Mouse (Mus musculus) gastrocnemius, adult 8-10 months (tissue): ENCODE measurements around the gene Lama1. TPM values are rescaled to one million over a fixed set of nuclear protein-coding genes. Genes with fewer than 3 reads are reported as not detected.
"Not testable (repeated sequence)": the region's sequence is repeated elsewhere in the genome, so short reads cannot be mapped to it uniquely, and the experiment has no call there.

Experiments used
- DNase-seq, 2 experiments: peaks; one replicate each; pipeline ENCODE4 v3.0.0; 2022; ENCODE audit warnings: low spot score in 2 of 2
- total RNA-seq, 4 experiments: library from RNA; stranded (reverse); gene quantifications; 2 replicates each; pipeline ENCODE4 v1.2.4; 2022

Lama1 gene
- total RNA-seq, 4 experiments from 2014 or later, result 0.05 to 0.38 (median 0.06) TPM

DNA sequence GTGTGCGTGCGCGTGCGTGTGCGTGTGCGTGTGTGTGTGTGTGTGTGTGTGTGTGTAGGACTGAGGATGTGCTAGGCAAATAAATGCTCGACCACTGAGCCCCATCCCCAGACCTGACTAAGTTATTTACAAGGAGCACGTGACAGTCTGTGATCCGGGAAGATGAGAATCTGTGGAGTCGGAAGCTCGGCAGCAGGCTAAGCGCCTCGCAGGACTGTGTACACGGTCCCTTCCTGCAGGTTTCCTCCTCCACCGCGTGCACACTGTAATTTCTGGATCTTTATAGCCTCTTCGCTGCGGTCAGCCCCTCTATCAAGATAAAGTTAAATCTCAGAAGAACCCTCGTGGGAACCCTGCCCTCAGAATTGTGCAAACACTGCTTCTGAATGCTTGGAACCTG, 18.4 kb downstream of the Lama1 start:
- DNase-seq, result no peak

DNA sequence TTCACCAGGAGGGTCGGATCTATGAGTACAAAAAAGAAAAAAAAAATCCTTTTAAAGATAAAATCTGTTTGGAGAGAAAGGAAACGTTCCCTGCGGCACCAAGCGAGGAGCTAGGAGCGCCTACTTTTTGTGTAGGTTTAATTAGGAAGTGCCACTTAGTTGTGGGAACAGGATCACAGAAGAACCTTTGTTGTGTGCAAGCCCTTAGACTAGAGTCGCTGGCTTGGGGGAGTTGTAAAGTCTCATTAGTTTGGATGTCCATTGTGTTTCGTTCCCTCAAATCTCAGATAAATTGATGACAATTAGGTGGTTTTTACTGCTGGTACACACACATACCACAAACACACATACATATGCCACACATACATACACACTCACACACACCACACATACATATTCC, 25.0 kb downstream of the Lama1 start:
- DNase-seq, result no peak

DNA sequence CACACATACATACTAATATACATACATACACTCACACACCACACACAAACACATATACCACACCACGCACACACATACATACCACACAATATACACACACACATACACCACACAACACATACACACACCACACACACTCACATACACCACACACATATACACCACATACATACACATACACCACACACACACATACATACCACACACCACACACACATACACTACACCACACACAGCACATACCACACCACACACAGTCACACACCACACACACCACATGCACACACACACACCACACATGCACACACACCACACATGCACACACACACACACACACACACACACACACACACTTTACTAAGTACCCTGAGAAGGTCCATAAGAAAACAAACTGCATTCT, 25.5 kb downstream of the Lama1 start:
- DNase-seq, result no peak

DNA sequence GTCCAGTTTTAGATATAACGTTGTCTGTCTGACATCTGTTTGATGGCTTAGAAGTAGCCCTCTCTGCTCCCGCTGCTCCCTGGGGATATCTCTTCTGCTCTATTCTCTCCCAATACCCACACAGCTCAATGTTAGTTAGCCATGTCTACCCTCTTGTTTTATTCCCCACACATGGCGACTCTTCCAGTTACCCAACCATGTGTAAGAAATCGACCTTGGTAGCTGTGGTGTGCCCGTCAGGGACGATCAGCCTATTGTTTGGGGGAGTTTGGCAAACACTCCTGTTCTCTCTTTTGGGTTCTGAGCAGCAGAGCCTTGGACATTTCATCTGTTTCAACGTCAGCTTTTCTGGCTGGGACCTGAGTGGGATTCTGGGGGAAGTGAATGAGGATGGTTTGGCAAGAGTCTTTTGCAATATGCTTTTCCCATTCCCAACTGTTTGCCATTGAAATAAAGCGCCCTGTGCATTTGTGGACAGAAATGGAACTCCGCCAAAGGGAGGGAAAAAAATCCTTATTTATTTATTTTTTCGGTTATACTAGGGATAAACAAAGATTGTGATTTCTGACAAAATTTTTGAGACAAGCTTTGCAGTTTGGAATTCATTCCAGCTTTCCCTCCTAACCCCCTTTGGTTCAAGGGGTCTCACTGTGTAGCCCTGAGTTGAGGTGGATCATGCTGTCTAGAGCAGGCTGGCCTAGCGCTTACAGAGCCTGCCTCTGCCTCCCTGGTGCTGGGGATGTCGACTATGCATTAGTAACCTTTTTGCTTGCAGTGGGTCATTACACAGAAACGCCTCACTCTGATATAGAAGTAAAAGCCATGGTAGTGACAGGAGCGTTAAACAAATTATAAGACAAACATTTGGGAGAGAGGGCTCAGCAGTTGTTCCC, 26.4 kb downstream of the Lama1 start:
- no peak for DNase-seq

DNA sequence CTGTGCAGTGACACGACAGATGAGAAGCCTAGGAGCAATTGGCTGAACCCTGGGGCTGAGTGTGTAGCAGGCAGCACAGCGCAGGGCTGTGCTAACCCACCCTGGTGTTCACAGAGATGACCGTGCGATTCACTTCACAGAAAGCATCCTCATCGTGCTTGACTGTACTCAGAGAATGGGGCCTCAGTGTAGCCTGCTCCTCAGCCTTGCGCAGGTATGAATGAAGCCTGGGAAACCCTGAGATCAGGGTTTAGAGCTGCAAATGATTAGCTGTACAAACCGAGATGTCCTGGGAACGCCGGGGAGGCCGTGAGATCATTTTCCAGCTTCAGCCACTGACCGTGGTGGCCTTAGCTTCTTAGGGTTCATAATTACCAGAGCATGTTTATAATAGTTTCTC, 29.5 kb downstream of the Lama1 start:
- no peak for DNase-seq

DNA sequence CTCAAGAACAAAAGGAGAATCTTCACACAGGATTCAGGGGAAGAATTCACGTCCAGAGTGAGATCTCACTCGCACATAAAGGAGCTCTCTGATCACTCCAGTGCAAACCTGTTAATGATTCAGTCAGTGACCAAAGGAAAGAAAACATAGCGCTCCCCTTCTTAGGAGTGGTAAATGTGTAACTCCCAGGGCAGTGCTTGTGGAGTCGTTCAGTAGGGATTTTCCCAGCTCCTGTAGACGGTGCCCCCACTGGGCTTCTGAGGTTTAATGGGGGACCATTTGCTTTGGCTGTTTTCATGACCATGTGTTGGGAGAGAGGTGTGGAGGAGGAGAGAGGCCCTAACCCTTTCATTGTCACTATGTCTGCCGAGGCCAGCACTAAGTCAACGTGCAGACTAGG, 31.7 kb downstream of the Lama1 start:
- no peak for DNase-seq

DNA sequence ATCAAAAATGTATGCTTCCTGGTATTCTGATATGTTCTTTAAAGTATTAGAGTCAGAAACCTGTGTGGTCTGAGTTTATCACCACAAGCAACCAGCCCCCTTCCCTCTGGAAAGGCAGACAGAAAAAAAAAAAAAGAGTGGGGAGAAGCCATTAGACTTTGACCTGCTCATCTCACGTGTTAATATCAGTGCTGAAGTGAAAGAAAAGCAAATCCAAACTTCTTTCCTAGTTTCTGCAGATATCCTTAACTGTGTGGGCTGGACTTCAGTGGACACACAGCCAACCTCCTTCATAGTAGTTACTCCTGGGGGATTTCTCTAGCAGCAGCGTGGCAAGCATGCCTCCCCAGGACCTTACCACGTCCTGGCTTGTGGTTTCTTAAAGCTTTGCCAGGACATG, 34.0 kb downstream of the Lama1 start:
- no peak for DNase-seq

DNA sequence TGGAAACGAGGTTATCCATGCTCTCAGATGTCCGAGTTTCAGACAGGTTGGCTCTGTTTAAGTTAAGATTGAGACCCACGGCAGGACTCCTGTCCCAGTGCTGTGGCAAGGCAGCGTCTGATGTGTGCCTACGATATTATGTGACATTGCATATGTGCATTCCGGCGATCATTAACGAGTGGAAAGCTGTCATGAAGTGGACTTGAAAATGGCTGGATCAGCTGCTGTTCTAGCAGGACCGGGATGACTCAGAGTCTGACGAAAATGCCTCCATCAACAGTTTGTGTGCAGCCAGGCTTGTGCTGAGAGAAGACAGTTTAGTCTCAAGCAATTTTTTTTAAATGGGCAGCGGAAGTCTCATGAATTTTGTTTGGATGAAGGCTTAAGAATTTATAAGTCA, 34.9 kb downstream of the Lama1 start:
- no peak for DNase-seq

DNA sequence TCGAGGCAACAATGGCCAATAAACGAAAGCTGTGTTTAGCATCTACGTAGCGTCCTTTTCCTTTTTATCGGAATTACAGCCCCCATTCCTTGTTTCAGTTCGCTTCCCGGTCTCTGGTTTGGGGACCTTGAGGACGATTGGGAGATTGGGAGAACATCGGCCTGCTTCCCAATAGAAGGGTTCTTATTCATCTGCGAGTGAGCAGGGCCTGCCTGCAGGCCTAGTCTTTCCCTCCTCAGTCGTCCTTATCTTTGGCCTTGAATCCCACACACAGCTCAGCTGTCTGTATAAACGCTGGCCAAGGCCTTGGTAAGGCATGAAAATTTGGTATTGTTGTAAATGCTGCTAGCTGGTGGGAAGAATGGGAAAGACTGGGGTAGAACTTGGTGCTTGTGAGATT, 36.5 kb downstream of the Lama1 start:
- DNase-seq, result no peak

DNA sequence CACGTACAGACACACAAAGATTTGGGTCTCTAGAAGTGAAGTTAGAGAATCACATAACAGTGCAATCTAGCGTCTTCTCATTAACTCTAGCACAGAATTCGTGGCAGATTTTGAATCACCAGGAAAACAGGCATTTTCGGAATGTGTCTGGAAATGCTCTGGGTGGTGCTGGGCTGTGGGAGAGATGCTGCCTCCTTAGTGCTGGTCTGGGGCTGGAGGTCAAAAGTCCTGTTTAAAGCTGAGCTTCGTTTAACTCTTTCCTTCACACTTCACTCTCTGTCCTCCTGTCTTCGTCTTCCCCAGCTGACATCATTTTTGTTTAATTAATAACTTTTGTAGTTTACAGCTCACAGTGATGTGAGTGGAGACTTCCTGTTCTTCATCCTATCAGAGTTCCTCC, 38.7 kb downstream of the Lama1 start:
- DNase-seq, result no peak

DNA sequence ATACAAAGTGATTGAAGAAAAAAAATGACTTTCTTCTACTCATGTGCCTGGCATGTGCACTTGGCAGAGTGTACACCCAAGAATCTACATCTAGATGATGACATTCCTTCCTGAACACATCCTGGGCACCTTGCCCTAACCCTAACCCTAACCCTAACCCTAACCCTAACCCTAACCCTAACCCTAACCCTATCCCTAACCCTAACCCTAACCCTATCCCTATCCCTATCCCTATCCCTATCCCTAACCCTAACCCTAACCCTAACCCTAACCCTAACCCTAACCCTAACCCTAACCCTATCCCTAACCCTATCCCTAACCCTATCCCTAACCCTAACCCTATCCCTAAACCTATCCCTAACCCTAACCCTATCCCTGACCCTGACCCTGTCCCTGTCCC, 44.2 kb downstream of the Lama1 start:
- DNase-seq, result not testable (repeated sequence)

DNA sequence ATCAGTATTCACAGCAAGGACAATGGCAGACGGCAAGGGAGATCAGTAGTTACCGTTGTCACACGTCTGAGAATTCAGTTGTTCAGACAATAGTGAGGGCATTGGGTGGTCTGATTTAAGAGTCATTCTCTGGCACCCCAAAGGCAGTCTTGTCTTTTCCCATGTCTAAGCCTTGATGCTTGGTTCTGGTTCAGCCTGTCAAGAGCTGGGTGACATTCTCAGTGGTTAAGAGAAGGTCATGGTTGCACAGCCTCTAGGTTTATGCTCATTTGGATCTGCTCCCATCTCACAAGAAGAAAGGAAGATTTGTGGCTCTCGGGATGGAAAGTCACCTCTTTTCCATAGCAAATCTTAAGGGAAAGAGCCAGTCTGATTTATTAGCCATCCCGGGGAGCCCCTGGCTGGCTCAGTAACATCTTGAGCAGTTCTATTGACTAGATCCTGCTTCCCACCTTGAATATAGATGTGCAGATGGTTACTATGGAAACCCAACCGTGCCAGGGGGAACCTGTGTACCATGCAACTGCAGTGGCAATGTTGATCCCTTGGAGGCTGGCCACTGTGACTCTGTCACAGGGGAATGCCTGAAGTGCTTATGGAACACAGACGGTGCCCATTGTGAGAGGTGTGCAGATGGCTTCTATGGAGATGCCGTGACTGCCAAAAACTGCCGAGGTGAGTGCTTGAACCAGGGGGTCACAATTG, 67.3 kb downstream of the Lama1 start:
- no peak for DNase-seq

DNA sequence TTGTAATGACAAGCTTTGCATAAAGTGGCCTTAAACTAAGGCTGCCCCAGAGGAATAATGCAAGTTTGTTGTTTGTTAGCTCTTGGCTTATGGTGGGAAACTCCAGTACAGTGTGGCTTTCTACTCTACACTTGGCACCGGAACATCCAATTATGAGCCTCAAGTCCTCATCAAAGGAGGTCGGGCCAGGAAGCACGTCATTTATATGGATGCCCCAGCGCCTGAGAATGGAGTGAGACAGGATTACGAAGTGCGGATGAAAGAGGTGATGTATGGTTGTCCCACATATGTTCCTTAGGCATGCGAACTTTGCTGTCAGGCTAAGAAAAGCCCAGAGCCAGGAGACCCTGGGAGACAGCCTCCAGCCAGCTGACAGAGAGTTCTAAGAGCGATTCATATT, 76.5 kb downstream of the Lama1 start:
- DNase-seq, result no peak

DNA sequence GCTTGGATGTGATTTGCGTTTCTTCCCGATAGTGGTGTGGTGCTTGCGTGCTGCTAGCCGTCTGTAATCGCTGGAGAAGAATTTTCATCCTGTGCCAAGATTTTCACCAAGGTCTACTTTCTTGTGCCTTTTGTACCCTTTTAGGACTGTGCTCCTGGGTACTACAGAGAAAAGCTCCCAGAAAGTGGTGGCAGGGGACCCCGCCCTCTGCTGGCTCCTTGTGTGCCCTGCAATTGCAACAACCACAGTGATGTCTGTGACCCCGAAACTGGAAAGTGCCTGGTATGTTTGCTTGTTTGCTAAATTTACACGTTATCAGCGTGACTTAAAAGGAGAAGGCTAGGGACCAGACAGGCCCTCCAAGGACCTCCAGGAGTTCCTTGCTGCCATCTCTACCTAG, 79.7 kb downstream of the Lama1 start:
- no peak for DNase-seq

DNA sequence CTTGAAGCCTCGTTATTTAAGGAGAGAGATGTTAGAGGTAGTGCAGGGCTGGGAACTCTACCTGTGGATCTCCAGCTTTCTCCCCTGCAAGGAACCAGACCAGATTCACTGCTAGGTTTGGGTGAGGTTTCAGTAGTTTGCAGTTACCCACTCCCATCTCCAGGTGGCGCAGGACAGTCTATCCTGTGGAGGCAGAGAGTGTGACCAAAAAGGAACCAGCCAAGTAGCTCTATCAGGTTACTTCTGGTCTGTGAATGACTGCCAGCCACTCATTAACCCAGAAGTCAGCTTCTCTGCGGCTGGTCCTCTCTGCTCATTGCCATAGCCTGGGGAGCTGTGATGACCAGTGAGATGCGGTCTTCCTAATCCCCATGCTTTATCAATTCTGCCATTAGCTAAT, 82.8 kb downstream of the Lama1 start:
- DNase-seq, result peak; percentile 20 to 24

DNA sequence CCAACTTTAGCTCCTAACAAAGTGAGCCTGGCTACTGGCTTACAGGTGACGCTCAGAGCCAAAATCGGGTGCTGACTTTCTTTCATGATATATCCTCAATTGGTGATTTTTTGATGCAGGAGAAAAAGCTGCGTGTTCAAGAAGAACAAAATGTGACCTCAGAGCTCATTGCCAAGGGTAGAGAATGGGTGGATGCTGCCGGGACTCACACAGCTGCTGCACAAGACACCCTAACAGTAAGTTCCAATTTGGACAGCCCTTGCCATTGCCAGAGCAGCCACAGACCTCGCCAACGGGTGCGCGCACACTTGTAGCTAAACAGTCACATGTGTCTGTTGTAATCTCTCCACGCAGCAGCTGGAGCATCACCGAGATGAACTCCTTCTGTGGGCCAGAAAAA, 94.0 kb downstream of the Lama1 start:
- no peak for DNase-seq

DNA sequence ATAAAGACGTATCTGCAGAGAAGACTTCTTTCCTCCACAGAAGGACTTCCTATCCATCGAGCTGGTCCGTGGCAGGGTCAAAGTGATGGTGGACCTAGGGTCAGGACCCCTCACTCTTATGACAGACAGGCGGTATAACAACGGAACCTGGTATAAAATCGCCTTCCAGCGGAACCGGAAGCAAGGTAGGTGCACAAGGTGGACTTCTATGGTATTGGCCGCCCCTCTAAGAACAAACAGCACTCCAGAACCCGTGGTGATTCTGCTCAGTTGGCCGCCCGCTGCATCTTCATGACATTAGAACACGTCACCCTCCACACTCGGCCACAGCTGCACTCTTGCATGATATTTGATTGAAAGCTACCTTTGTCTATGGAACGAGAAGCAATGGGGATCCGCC, 112.1 kb downstream of the Lama1 start:
- no peak for DNase-seq

DNA sequence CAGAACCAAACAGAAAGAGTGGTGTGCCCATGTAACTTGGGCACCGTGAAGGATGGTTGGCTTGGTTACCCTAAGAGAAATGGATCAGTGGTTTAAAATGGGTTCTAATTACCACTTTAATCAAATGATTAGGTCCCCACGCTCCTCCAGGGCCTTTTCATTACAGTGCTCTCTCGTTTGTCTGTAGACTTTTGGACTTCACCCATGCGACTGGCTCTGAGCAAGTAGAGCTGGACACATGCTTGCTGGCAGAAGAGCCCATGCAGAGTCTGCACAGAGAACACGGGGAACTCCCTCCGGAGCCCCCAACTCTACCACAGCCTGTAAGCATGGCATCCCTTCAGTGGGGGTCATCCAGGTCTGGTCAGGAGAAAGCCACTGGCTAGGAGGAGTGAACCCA, 116.6 kb downstream of the Lama1 start:
- no peak for DNase-seq

DNA sequence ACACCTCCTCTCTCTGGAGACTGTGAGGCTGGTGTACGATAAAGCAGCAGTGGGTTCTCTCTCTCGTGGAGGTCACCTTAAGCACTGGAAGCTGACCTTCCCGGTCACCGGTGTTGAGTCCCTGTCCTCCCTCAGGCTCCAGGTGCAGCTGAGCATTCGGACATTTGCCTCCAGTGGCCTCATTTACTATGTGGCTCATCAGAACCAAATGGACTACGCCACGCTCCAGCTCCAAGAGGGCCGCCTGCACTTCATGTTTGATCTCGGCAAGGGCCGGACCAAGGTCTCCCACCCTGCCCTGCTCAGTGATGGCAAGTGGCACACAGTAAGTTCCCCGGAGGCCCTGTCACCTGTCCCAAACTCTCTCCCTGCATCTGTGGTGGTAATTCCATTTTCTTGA, 118.7 kb downstream of the Lama1 start:
- DNase-seq, result no peak

DNA sequence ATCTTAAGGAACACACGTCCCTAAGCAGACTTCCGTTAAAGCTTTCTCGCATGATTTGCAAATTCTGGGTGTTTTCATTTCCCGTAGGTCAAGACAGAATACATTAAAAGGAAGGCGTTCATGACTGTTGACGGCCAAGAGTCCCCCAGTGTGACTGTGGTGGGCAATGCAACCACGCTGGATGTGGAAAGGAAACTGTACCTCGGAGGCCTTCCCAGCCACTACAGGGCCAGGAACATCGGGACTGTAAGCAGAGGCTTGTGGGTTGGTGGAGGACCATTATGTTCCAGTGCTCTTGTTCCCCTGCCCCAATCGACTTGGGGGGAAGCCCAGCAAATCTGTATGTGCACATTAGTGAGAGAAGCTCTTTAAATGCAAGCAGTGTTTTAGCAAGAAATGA, 119.9 kb downstream of the Lama1 start:
- DNase-seq, result no peak

DNA sequence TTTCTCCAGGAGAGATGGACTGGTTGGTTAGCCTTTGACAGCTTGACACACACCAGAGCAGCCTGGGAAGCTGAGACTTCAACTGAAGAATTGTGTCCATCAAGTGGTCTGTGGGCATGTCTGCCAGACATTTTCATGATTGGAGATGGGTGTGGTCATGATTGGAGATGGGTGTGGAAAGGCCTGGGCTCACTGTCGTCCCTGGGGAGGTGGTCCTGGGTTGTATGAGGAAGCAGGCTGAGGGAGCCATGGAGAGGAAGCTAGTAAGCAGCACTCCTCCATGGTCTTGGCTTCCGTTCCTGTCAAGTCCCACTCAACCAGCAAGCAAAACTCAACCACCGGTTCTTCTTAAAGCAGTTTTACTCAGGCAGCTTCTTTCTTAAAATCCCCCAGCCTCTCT, 130.4 kb downstream of the Lama1 start:
- no peak for DNase-seq

DNA sequence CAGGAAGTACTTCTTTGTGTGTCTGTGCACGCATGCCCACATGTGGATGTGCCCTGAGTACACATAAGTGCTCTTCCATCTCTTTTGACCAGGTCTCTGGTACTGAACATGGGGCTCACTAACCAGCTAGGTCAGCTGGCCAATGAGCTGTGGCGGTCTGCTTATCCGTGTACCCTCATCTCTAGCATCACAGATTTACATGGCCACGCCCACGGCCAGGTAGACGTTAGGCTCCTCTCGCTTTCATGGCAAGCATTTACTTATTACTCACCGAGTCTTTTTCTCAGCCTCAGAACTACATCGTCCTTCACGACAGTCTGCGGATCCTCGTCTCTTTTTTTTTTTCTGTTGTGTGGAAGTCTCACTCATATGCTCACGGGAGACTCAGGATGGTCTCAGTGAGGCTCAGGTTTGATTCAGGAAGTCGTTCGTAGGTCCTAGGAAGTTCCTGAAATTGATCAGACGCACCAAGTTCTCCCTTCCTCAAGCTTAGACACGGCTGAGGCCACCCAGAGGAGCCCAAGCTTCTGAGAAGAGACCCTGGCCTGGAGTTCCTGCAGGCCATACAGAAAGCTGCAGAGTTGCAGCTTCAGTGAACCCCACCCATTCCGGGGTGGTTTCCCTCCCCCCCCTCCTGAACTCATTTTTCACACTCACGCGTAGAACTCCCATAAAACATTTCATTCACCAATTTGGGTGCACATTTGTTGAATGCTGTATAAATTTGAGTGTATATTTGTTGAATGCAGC, 139.3 kb downstream of the Lama1 start:
- DNase-seq, result no peak
